Mouse (Mus musculus) heart, adult 9 months (tissue): ENCODE measurements around the gene Ccdc7a.
A peak's percentile ranks its signal among the peaks of the same experiment; 100 is the strongest.

Experiments used
- DNase-seq, 2 experiments: peaks; one replicate each; pipeline ENCODE4 v3.0.0; 2022; ENCODE audit warnings: low spot score in 2 of 2

Ccdc7a gene

GRCm38 (mm10) chr8:128686429-128686990 lies 378.8 kb downstream of the Ccdc7a start:
- DNase-seq: no peak

DNA sequence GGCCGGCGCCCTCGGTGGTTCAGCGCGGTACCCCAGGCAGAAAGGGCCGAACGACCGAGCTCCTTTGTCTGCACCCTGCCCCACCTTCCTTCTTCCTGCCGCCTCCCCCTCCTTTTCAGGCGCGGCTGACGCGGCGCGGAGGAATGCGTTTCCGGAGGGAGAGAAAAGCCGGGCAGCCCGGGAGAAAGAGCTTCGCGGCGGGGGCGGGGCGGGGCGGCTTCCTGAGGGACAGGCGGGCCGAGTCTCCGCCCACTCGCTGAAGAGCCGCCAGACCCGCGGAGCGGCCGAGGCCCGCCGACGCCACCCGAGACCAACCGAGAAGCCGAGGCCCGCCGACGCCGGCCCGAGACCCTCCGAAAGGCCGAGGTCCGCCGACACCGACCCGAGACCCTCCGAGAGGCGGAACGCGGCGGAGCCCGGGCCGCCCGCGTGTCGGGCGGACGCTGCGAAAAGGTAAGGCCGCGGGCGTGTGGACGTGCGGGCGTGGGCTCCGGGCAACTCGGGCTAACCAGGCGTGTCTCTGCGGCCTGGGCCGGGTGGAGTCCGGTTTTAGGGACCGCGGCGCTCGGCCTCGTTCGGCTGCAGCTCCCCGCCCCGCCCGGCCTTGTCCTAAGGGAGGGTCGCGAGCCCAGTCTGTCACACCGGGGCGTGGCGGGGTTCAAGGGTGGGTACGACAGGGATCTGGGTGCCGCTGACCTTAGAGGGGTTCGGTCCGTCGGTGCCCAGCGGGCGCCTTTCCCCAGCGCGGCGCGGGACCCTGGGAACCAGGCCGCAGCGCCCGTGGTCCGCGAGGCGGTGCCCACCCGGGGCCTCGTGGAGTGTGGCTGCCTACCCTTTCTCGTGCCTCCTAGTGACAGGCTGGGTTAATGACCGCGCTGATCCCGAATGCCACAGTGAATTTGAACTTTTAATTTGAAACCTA lies 379.5 kb downstream of the Ccdc7a start, which contains the start of gene Itgb1:
Gene Itgb1 (plus strand): TSS at position 148 of the 922 bp plus-strand sequence.
- peak; percentile 94 to 96 for DNase-seq

DNA sequence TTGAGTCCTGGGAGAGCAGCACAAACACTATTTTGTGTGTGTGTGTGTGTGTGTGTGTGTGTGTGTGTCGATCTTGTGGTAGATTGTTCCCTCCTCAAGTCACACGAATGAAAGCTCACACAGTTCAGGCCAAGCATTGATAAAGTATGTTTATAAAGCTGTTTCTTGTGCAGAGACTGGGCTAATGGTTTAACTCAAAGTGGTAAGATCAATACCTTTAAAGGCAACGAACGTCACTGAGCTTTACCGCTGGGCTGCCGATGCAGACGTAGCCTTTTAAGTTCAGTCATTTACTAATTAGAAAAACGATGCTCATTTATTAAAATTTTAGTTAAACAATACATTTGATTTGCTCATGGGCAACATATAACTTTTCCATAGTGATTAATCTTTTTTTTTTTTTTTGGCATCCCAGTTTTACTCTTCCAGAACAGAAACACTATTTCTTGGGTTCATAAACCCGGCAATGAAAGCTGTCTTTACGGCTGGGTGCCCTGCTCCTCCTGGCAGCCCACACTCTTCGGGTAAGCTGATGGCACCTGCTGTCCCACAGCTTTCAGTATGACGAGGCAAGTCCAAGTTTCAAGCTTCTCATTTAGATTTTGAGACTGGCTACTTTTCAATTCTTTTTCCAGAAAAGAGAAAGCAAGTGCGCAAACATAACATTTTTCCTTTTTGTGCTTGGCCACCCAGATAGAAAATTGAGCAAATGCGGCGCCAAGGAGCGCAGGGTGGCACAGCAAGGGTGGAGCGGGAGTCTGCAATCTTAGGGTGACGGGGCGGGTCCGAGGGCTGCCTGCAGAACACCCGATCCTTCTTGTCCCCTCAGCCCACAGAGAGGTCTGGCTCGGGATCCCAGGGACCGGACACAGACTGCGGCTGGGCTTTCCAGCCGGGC lies 380.5 kb downstream of the Ccdc7a start:
- no peak for DNase-seq
